Mouse (Mus musculus): ENCODE results near the gene Mllt10. TPM values are rescaled to one million over a fixed set of nuclear protein-coding genes. Genes with fewer than 3 reads are reported as not detected.

Mllt10 gene
- polyA plus RNA-seq, 1 experiment from 2014 or later = 27.4 TPM

DNA sequence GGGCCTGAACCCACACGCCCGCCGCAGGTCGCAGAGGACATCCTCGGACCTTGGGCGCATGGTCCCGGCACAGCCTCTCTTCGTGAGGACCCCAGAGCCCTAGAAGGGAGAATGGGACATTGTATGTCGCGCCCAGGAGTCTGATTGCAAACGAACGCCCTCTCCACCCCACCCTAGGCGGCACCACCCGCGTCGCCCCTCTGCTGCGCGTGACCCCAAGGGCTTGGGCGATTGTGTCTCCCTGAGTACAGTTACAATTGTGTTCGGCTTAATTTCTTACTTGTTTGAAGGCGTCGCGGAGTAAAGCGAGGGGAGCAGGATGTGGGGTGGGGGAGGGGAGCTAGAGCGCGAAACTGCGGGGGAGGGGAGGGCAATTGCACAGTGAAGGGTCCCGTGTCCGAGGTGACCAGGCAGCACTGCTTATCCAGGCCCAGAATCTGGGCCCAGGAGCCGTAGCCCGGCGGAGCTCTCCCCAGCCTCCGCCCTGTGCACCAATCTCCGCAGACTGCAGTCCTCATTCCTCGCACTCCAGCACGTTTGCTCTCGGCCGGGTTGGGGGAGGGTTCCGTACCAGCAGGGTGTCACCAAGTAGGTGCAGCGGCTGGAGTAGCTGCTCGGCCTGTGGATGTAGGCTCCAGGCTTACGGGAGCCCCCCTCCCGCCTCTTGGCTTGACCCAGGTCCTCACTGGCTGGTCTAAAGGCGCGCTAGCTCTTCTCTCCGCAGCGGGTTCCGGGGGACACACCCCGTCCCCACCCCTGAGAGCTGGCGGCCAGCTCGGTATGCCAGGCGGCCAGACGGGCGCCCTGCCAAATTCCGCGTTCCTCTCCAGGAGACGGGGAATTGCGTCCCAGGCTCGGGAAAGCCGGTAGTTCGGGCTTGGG lies 26.7 kb upstream of the Mllt10 start:
- WGBS = under 1% methylated on average over 61 of the region's 61 CpGs
- peak; percentile 87 for ATAC-seq (ENCODE audit: low FRiP score, low TSS enrichment)
- H3K9me3 ChIP-seq (ENCODE audit: control insufficient read depth, low read length) = no peaks in the 10 kb centered on the region

DNA sequence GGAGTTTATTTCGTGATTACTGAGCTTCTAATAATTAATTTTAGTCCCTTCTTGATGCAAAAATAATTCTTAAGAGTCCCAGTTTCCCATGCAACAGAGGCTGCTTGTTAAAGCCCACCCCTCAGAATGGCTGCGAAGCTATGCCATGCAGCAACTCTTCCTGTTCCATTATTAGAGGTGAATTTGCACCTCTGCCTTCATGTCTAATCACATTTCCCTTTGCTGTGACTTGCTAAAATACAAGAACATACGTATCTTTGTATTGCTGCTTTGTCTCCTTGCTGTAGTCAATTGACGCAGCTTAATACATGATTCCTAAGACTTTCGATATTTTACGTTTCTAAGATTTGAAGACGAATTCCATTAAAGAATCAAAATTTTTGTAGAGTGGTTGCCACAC lies 25.4 kb upstream of the Mllt10 start:
- DNase-seq (ENCODE audit: low spot score) = no peak
- WGBS = 80% methylated on average over 7 of the region's 7 CpGs
- TF ChIP-seq CTCF (IDR thresholded peaks at IDR 0.05; ENCODE audit: low read depth) (no peak), EP300 (optimal IDR thresholded peaks at IDR 0.05) (no peak)

More for the DNA sequence above, 26.7 kb upstream of the Mllt10 start:
- TF ChIP-seq EP300 (optimal IDR thresholded peaks at IDR 0.05) = no peak
- TF ChIP-seq CTCF (IDR thresholded peaks at IDR 0.05; ENCODE audit: low read depth) = peak; percentile 11; the same call in 1 of the 2 replicates
- H3K4me3 ChIP-seq (ENCODE audit: low read depth, low read length) = peak overlapping the region; percentile 66
- H3K27me3 ChIP-seq (ENCODE audit: control insufficient read depth, insufficient read depth, low read length) = no peaks in the 10 kb centered on the region
- H3K4me2 ChIP-seq (replicated peaks; ENCODE audit: low read depth) = peak overlapping the region; percentile 99
- DNase-seq (ENCODE audit: low spot score) = peak; percentile 96
- peak overlapping the region; percentile 81 for H3K9ac ChIP-seq (ENCODE audit: low read length)
- no peaks in the 10 kb centered on the region for H3K4me1 ChIP-seq (replicated peaks; ENCODE audit: control insufficient read depth, insufficient read depth)
- peak overlapping the region; percentile 97 for H3K27ac ChIP-seq (replicated peaks)
- no peaks in the 10 kb centered on the region for H3K36me3 ChIP-seq (ENCODE audit: control insufficient read depth, insufficient read depth, low read length)

DNA sequence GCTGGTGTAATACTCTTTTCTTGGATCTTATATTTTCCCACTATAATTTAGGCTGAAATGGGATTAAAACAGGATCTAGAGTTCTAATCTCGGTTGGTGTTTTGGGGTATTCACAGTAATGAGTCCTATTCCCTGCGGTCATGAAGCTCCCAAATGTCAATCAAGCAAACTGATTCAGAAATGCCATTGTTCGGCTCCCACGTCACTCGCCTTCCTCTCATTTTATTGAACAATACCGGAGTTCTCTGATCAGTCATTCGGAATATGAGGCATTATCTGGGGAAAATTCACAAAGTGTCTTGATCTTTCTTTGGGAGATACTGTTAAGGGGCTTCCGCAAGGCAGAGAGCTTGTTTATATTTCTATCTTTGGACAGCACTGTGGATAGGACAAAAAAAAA lies 24.5 kb upstream of the Mllt10 start:
- Histone ChIP-seq H3K36me3 (ENCODE audit: control insufficient read depth, insufficient read depth, low read length) (no peaks in the 10 kb centered on the region), H3K9me3 (ENCODE audit: control insufficient read depth, low read length) (no peaks in the 10 kb centered on the region), H3K4me3 (ENCODE audit: low read depth, low read length) (no peak overlapping the region), H3K9ac (ENCODE audit: low read length) (no peak overlapping the region), H3K4me1 (replicated peaks; ENCODE audit: control insufficient read depth, insufficient read depth) (no peaks in the 10 kb centered on the region), H3K27me3 (ENCODE audit: control insufficient read depth, insufficient read depth, low read length) (no peaks in the 10 kb centered on the region), H3K27ac (replicated peaks) (no peak overlapping the region), H3K4me2 (replicated peaks; ENCODE audit: low read depth) (no peak overlapping the region; the same call in 1 of the 2 replicates)
- DNase-seq (ENCODE audit: low spot score) = no peak
- TF ChIP-seq EP300 (optimal IDR thresholded peaks at IDR 0.05) = no peak
- no peak for TF ChIP-seq CTCF (IDR thresholded peaks at IDR 0.05; ENCODE audit: low read depth)
- ATAC-seq (ENCODE audit: low FRiP score, low TSS enrichment) = no peak
- 78% methylated on average over 8 of the region's 8 CpGs for WGBS

More for the DNA sequence above, 25.4 kb upstream of the Mllt10 start:
- no peak overlapping the region for H3K4me2 ChIP-seq (replicated peaks; ENCODE audit: low read depth)
- H3K27ac ChIP-seq (replicated peaks) = no peak overlapping the region
- ATAC-seq (ENCODE audit: low FRiP score, low TSS enrichment) = no peak
- no peaks in the 10 kb centered on the region for H3K36me3 ChIP-seq (ENCODE audit: control insufficient read depth, insufficient read depth, low read length)
- H3K9ac ChIP-seq (ENCODE audit: low read length) = no peak overlapping the region
- no peak overlapping the region for H3K4me3 ChIP-seq (ENCODE audit: low read depth, low read length)
- no peaks in the 10 kb centered on the region for H3K4me1 ChIP-seq (replicated peaks; ENCODE audit: control insufficient read depth, insufficient read depth)
- no peaks in the 10 kb centered on the region for H3K27me3 ChIP-seq (ENCODE audit: control insufficient read depth, insufficient read depth, low read length)
- H3K9me3 ChIP-seq (ENCODE audit: control insufficient read depth, low read length) = no peaks in the 10 kb centered on the region

DNA sequence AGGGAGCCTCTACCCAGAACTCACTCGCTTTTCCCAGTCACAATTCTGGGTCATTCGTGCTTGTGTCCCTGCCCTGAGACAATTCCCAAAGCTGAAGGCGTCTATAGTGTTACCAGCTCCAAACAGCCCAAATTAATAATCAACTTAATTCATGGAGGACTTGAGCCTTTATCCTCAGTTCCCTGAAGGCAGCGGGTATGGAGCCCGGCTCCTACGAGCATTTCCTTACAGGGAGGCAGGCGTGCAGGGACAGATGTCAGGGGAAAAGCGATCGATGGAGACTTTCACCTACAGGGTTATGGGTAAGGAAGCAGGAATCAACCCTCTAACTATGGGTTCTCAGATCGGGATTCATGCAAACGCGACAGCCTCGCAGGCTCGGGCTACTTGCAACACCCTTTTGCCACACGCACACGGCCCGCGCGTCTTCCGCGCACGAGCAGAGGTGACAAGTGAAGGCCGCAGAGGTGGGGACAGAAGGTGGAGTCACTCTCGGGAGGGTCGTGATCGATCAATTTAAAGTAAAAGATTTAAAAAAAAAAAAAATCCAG lies 23.7 kb upstream of the Mllt10 start:
- DNase-seq (ENCODE audit: low spot score) = peak; percentile 44
- no peaks in the 10 kb centered on the region for H3K27me3 ChIP-seq (ENCODE audit: control insufficient read depth, insufficient read depth, low read length)
- H3K4me3 ChIP-seq (ENCODE audit: low read depth, low read length) = peak overlapping the region; percentile 50
- H3K4me2 ChIP-seq (replicated peaks; ENCODE audit: low read depth) = peak overlapping the region; percentile 89
- ATAC-seq (ENCODE audit: low FRiP score, low TSS enrichment) = no peak
- no peaks in the 10 kb centered on the region for H3K9me3 ChIP-seq (ENCODE audit: control insufficient read depth, low read length)
- no peaks in the 10 kb centered on the region for H3K36me3 ChIP-seq (ENCODE audit: control insufficient read depth, insufficient read depth, low read length)
- TF ChIP-seq CTCF (IDR thresholded peaks at IDR 0.05; ENCODE audit: low read depth) (no peak), EP300 (optimal IDR thresholded peaks at IDR 0.05) (no peak)
- no peaks in the 10 kb centered on the region for H3K4me1 ChIP-seq (replicated peaks; ENCODE audit: control insufficient read depth, insufficient read depth)
- no peak overlapping the region for H3K27ac ChIP-seq (replicated peaks)
- 26% methylated on average over 26 of the region's 26 CpGs for WGBS
- H3K9ac ChIP-seq (ENCODE audit: low read length) = peak overlapping the region; percentile 80

DNA sequence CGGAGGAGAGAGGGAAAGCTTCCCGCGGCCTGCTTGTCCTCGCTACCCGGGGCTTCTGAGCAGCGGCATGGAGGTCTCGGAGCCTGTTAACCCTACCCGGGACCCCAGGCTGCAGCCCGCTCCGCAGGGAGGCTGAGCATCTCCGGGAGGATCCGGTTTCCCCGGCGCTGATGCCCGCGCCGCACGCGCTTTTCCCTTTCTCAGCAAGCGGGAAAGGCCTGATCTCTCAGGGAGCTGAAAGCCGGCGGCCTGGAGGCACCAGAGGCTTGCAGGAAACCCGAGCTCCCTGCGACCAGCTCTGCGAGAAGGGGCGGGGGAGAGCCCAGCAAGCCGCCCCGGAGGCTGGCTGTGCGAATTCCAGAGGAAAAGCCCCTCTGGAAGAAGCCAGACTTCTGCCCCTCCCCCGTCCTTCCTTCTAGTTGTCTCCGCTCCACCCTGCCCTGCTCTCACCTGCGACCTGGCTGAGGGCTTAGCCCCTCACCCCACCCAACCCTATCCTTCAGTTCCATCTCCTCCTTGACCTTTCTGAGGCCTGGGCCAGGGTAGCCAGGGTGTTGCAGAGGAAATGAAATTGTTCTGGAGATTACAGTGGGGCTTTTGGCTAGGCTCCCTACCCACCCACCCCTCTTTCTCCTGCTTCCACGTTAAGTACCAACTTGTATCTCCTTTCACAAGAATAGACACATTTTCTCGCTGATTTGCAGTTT lies 23.1 kb upstream of the Mllt10 start:
- no peak overlapping the region for H3K27ac ChIP-seq (replicated peaks)
- H3K4me3 ChIP-seq (ENCODE audit: low read depth, low read length) = peak overlapping the region; percentile 50
- no peaks in the 10 kb centered on the region for H3K36me3 ChIP-seq (ENCODE audit: control insufficient read depth, insufficient read depth, low read length)
- H3K9me3 ChIP-seq (ENCODE audit: control insufficient read depth, low read length) = no peaks in the 10 kb centered on the region
- ATAC-seq (ENCODE audit: low FRiP score, low TSS enrichment) = no peak
- WGBS = 14% methylated on average over 34 of the region's 34 CpGs
- TF ChIP-seq EP300 (optimal IDR thresholded peaks at IDR 0.05) (no peak), CTCF (IDR thresholded peaks at IDR 0.05; ENCODE audit: low read depth) (no peak)
- H3K9ac ChIP-seq (ENCODE audit: low read length) = peak overlapping the region; percentile 80
- peak; percentile 67 for DNase-seq (ENCODE audit: low spot score)
- H3K27me3 ChIP-seq (ENCODE audit: control insufficient read depth, insufficient read depth, low read length) = no peaks in the 10 kb centered on the region
- H3K4me1 ChIP-seq (replicated peaks; ENCODE audit: control insufficient read depth, insufficient read depth) = no peaks in the 10 kb centered on the region
- peak overlapping the region; percentile 89 for H3K4me2 ChIP-seq (replicated peaks; ENCODE audit: low read depth)
